Mouse (Mus musculus) liver, embryonic 14.5 days (tissue): ENCODE measurements at regions not wholly inside any gene's neighbourhood (a gene's known extent, or its start where the extent isn't known, plus 50 kb on each side); places are given as distances from the start of the nearest gene placed in this dataset.

Experiments
- ATAC-seq: fragments of 200-750 bp; cut with Nextera tagmentation; 2 replicates; pipeline ENCODE4 v1.8.0; 2017; ENCODE audit warnings: moderate number of reproducible peaks, mild to moderate bottlenecking, moderate library complexity; ENCODE audit not compliant: insufficient read depth
- DNase-seq, 3 experiments: peaks; one replicate each; pipeline ENCODE4 v3.0.0-alpha.2; 2012 to 2013; ENCODE audit warnings: low read depth in 3 of 3, low spot score in 3 of 3
- H3K27ac ChIP-seq: fragments of 300-500 bp; sonication (generic); 2 replicates; pipeline ENCODE4 v1.5.1; 2014; ENCODE audit warnings: moderate library complexity, mild to moderate bottlenecking, control low read depth, inconsistent platforms
- H3K27me3 ChIP-seq: fragments of 300-500 bp; sonication (generic); 2 replicates; pipeline ENCODE4 v1.6.1; 2014; ENCODE audit warnings: mild to moderate bottlenecking, low read length, moderate library complexity; ENCODE audit not compliant: control insufficient read depth, insufficient read depth
- H3K36me3 ChIP-seq: fragments of 300-500 bp; sonication (generic); replicated peaks from 2 replicates; pipeline ENCODE4 v1.6.1; 2014; ENCODE audit warnings: low read depth; ENCODE audit not compliant: control insufficient read depth, insufficient read depth
- H3K4me1 ChIP-seq, 2 experiments: fragments of 200-500 bp in 1 of 2; fragments of 300-500 bp in 1 of 2; sonication (generic) in 1 of 2; replicated peaks; 2 replicates each; pipeline ENCODE4 v1.6.1; 2012 to 2014; ENCODE audit warnings: antibody characterized with exemption in 1 of 2, inconsistent platforms in 1 of 2, low read length in 1 of 2; ENCODE audit not compliant: control insufficient read depth in 2 of 2, insufficient read depth in 2 of 2
- H3K4me2 ChIP-seq: fragments of 300-500 bp; sonication (generic); 2 replicates; pipeline ENCODE4 v1.6.1; 2014; ENCODE audit warnings: low read depth, mild to moderate bottlenecking, control low read depth, moderate library complexity
- H3K4me3 ChIP-seq, 2 experiments: fragments of 200-500 bp in 1 of 2; fragments of 300-500 bp in 1 of 2; sonication (generic) in 1 of 2; 2 replicates each; pipeline ENCODE4 v1.5.1; 2012 to 2014; ENCODE audit warnings: low read depth in 2 of 2, low read length in 2 of 2, mild to moderate bottlenecking in 2 of 2, control low read depth in 1 of 2, inconsistent platforms in 1 of 2, moderate library complexity in 1 of 2; ENCODE audit not compliant: insufficient read depth in 1 of 2
- H3K9ac ChIP-seq: fragments of 300-500 bp; sonication (generic); replicated peaks from 2 replicates; pipeline ENCODE4 v1.6.1; 2014; ENCODE audit warnings: mild to moderate bottlenecking, control low read depth, moderate library complexity
- H3K9me3 ChIP-seq: fragments of 300-500 bp; sonication (generic); 2 replicates; pipeline ENCODE4 v1.6.1; 2016; ENCODE audit warnings: low read length, mixed read lengths; ENCODE audit not compliant: control insufficient read depth
- CTCF ChIP-seq: IDR thresholded peaks from 2 replicates; pipeline ENCODE4 v1.5.1; 2016; ENCODE audit warnings: antibody characterized with exemption, low read depth, control low read depth
- EP300 ChIP-seq: IDR thresholded peaks from 2 replicates; pipeline ENCODE4 v1.6.1; 2016; ENCODE audit warnings: antibody characterized with exemption, low read depth
- WGBS: fragments of 180-500 bp; shearing (Covaris S2); extraction: QIAGEN DNeasy Blood & Tissue Kit; methylation state at CpG from one replicate; pipeline ENCODE4 v1.1.7; 2014; ENCODE audit not compliant: insufficient replicate concordance; 5-methylcytosine and 5-hydroxymethylcytosine counted together

GRCm38 (mm10) chr10:9406101-9406500 lies 268.9 kb downstream of the Samd5 start:
- WGBS, result 66% methylated on average over 4 of the region's 4 CpGs
- TF ChIP-seq CTCF (no peak), EP300 (no peak)

GRCm38 (mm10) chr10:9405417-9405816 lies 269.6 kb downstream of the Samd5 start:
- TF ChIP-seq EP300 (no peak), CTCF (no peak)
- H3K9ac ChIP-seq, result no peak overlapping the region
- DNase-seq (no peak), ATAC-seq (no peak)
- H3K4me2 ChIP-seq, result no peak overlapping the region
- H3K4me3 ChIP-seq, result no peak overlapping the region
- WGBS, result 69% methylated on average over 2 of the region's 2 CpGs
- H3K36me3 ChIP-seq, result no peaks in the 10 kb centered on the region
- no peak overlapping the region for H3K27ac ChIP-seq
- no peaks in the 10 kb centered on the region for H3K27me3 ChIP-seq
- no peaks in the 10 kb centered on the region for H3K9me3 ChIP-seq
- H3K4me1 ChIP-seq, result no peaks in the 10 kb centered on the region

More at GRCm38 (mm10) chr10:9406101-9406500, 268.9 kb downstream of the Samd5 start:
- Histone ChIP-seq H3K4me3 (no peak overlapping the region), H3K4me1 (no peaks in the 10 kb centered on the region), H3K9me3 (no peaks in the 10 kb centered on the region), H3K27ac (no peak overlapping the region), H3K4me2 (no peak overlapping the region), H3K27me3 (no peaks in the 10 kb centered on the region), H3K9ac (no peak overlapping the region), H3K36me3 (no peaks in the 10 kb centered on the region)
- DNase-seq, result no peak
- no peak for ATAC-seq

GRCm38 (mm10) chr10:9404963-9405362 lies 270.0 kb downstream of the Samd5 start:
- H3K9me3 ChIP-seq, result no peaks in the 10 kb centered on the region
- no peaks in the 10 kb centered on the region for H3K27me3 ChIP-seq
- no peak overlapping the region for H3K27ac ChIP-seq
- no peak for TF ChIP-seq CTCF
- no peak for TF ChIP-seq EP300
- H3K4me3 ChIP-seq, result no peak overlapping the region
- no peaks in the 10 kb centered on the region for H3K36me3 ChIP-seq
- no peak overlapping the region for H3K4me2 ChIP-seq
- WGBS, result 70% methylated on average over 6 of the region's 6 CpGs
- no peak overlapping the region for H3K9ac ChIP-seq
- H3K4me1 ChIP-seq, result no peaks in the 10 kb centered on the region
- no peak for DNase-seq
- no peak for ATAC-seq

- TF ChIP-seq EP300 (no peak), CTCF (no peak)
- H3K27me3 ChIP-seq, result no peaks in the 10 kb centered on the region
- no peaks in the 10 kb centered on the region for H3K36me3 ChIP-seq
- no peak overlapping the region for H3K9ac ChIP-seq
- H3K9me3 ChIP-seq, result no peaks in the 10 kb centered on the region
- H3K4me2 ChIP-seq, result no peak overlapping the region
- H3K4me3 ChIP-seq, result no peak overlapping the region
- no peak for ATAC-seq
- no peak overlapping the region for H3K27ac ChIP-seq
- WGBS, result 74% methylated on average over 15 of the region's 15 CpGs
- DNase-seq, result no peak
- no peaks in the 10 kb centered on the region for H3K4me1 ChIP-seq
Measured at GRCm38 (mm10) chr10:9400911-9401617, 273.9 kb downstream of the Samd5 start.

- H3K4me3 ChIP-seq, result no peak overlapping the region
- no peak overlapping the region for H3K27ac ChIP-seq
- no peak overlapping the region for H3K9ac ChIP-seq
- ATAC-seq (no peak), DNase-seq (no peak)
- H3K36me3 ChIP-seq, result no peaks in the 10 kb centered on the region
- TF ChIP-seq CTCF (no peak), EP300 (no peak)
- H3K4me2 ChIP-seq, result no peak overlapping the region
- no peaks in the 10 kb centered on the region for H3K9me3 ChIP-seq
- H3K27me3 ChIP-seq, result no peaks in the 10 kb centered on the region
- no peaks in the 10 kb centered on the region for H3K4me1 ChIP-seq
- WGBS, result 45% methylated on average over 7 of the region's 7 CpGs
Measured at GRCm38 (mm10) chr10:9377440-9378101, 297.4 kb downstream of the Samd5 start.
